Mouse (Mus musculus): ENCODE measurements around the gene Prrt2.

Gene Prrt2

DNA sequence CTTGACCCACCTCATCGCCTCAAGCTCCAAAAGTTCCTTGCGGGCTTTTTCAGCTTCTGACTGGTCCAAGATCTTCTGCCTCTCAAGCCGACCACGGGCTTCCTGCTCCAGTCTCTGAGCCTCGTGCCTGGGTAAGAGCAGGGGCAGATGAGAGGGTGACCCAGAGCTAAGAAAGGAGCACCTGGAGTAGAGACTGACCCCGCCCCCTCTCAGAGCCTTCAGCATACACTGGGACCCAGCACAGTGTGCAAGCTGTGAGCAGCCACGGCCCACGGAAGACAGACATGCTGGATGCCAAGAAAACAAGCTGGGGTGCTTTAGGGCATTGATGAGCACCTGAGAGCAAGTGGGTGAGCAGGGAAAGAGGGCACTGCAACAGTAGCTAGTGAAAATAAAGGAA, 32.2 kb downstream of the Prrt2 start:
- DNase-seq = peak in 1 of 2 experiments; percentile 53

DNA sequence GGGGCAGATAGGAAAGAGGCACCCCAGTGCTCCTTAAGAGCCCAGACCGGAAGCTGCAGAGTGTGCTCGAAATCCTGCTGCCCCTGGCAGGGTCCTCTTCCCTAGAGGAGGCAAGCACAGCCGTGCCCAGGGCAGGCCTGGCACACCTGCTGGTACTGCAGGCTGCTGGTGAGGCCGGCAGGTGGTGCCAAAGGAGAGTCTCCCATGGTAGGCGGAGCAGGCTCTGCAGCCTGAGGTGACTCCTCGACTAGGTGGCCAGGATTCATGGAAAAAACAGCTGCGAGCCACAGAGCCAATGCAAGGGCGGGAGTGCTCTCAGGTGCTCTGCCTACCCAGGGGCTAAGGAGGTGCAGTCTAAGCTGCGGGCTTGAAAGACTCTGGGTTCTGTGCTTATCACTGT, 34.7 kb downstream of the Prrt2 start:
- peak; percentile 59 for DNase-seq

DNA sequence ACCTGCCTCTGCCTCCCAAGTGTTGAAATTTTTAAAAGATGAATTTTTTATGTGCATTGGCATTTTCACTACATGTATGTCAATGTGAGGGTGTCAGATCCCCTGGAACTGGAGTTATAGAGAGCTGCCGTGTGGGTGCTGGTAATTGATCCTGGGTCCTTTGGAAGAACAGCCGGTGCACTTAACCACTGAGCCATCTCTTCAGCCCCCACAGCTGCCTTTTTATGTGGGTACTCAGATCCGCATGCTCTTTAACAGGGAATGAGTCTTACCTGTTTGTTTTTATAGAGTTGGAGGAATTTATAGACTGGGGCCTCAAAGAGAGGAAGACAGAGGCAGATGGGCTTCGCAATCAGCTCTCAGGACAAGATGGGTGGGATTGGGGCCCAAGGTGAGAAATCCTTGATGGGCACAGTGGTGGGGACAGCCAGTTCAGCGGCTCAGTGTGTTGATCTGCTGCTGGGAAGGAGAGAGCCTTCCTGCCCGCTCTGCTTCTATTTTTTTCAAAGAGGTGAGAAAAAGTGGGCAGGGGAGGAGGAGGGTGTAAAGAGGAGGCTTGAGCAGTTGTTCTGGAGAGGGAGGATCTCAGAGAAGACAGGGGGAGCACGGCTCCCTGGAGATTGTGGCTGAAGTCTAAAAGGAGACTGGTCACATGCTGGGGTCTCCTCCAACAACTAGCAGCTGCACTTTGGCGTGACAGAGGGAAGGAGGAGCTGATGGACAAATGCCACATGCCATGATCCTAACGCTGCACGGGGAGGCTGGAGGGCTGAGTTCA, 36.2 kb downstream of the Prrt2 start:
- no peak for DNase-seq

DNA sequence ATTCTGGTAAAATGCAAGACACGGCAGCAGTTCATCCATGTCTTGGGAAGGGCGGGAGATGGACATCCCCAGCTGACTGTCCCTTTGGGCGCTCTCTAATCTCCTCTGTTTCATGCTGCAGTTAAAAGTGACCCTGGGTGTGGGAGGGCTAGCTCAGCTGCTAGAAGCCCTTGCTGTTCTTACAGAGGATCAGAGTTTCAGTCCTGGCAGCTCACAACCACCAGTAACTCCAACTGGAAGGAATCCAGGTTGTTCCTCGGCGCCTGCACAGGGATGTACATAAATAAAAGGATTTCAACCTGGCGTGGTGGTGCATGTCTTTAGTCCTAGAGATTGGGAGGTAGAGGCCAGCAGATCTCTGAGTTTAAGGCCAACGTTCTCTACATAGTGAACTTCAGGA, 37.9 kb downstream of the Prrt2 start:
- no peak for DNase-seq

DNA sequence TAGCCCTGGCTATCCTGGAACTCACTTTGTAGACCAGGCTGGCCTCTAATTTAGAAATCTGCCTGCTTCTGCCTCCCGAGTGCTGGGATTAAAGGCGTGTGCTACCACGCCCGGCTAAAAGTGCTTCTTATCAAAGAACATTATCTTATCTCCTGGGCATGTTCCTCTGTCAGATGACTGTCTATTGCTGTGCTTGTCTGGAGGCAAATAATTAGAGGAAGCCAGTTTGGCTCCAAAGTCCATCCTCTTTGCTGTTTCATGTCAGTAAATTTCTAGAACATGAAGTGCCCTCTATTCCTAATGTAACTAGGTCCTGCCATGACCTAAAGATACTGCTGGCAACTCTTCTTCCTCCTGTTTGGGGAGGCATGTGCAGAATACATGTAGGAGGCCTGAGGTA, 39.0 kb downstream of the Prrt2 start:
- no peak for DNase-seq

DNA sequence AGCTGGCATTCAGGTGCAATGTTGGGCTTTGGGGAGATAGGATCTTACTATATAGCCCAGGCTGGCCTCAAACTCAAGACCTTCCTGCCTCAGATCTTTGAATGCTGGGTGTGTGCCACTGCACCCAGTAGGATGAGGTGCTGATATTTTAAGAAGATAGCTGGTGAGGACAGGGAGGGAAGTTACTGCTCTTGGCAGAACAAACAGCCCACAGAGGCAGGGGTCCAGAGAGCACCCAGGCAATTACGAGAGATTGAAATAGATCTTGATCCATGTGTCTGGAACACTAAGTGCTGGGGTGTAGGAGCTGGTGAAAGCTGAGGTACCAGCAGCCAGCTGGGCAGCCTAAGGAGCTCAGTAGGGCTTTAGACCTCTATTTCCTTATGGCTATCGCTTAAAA, 39.4 kb downstream of the Prrt2 start:
- DNase-seq = no peak

DNA sequence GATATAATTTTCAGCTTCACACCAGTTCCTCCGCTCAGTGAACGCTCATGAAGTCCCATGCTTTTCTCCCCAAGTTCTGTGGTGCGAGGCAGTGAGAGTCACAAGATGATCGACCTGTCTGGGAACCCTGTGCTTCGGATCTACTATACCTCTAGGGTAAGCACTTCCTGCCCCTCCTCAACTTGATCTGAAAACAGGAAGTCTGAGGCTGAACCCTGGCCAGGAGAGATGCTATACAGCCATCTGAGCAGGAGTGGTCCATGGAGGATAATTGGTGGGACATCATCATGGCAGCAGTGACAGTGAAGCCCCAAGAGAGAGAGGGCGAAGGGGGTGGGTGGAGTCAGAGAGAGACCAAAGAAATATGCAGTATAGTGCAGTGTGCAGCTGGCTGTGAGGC, 42.2 kb downstream of the Prrt2 start:
- no peak for DNase-seq

DNA sequence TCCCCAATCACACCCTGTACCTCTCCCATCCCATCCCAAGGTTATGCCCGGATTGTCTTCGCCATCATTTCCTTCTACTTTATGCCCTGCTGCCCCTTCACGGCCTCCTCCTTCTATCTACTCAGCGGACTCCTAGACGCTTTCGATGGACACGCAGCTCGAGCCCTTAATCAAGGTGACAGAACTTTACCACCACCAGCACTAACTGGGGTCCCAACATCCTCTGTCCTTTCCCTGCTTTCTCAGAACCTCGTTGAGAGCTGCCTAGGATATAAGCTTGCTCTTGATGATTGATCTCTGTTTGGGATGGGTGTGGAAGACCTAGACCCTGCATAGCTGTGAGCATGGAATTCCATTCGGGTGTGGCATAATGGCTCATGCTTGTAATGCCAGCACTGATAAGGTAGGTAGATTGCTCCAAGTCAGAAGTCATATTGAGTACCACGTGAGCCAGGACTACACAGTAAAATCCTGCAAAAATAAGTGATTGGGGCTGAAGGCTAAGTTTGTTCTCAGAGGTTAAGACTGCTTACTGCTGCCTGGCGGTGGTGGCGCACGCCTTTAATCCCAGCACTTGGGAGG, 44.0 kb downstream of the Prrt2 start:
- no peak for DNase-seq

DNA sequence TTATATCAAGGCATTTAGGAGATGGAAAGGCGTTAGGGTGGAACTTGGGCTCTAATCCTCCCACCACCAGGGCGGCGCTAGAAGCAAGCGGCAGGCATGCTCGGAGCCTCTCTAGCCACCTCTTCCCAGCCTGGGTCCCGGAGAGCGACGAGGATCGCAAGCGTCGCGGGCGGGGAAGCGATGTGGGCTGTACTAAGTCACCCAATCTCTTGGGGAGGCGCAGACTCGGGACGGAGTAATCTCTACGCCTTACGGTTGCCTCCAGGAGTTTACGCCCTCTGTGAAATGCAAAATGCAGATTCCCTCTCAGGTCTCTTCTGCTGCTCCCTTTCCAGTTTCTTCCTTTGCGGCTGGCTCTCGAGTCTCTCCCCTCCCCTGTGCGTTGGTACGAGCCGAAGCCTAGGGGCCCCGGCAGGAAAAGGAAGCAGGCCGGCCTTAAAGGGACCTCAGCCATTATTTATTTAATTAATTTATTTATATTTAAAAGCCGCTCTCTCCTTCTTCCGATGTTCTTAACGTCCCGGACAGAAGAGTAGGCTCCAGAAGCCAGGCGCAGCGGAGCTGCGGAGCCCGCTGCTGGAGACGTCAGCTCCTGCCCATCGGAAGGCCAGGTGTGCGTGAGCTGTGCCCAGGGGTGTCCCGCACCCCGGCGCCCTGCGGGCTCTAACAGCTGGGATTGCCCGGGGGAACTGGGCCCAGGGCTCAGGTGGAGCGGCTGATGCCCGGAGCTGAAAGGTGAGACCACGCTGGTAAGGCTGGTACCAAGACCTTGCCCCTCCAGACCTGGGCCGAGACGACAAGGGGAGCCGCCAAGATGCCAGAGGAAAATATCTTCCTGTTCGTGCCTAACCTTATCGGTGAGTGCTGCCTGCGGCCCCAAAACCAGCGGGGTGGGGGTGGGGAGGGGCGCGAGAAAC, 44.8 kb downstream of the Prrt2 start, which contains the start of gene Cdiptos:
Gene Cdiptos, minus strand, starts transcription at position 149 of the 917 bp plus-strand sequence.
- DNase-seq = peak; percentile 94 to 95

DNA sequence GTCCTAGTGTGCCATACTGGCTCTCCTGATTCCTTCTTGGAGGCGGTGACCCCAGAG, 45.3 kb downstream of the Prrt2 start, which contains the start of gene Cdipt:
Gene Cdipt, plus strand, starts transcription at position 22 of the 57 bp plus-strand sequence.
- no peak for DNase-seq

DNA sequence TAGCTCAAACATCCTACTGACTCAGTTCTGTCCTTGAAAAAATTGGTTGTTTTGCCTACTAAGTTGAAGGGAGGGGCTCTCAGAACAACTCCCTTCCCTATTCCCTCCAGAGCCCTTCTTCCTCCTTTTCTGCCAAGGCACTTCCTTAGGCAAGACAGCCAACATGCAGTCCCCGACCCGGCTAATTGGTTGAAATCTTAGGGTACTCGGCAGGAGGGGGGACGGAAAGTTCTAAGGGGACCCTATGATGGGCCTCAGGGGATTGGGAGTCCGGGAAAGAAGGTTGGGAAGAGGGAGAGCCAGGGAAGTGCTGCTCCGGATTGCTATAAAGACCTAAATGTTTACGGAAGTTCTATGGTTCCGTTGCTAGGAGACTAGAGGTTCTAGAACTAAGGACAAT, 45.5 kb downstream of the Prrt2 start:
- DNase-seq = no peak

Data from thymus, postnatal 36 days (tissue).